In the genomic region with DNA sequence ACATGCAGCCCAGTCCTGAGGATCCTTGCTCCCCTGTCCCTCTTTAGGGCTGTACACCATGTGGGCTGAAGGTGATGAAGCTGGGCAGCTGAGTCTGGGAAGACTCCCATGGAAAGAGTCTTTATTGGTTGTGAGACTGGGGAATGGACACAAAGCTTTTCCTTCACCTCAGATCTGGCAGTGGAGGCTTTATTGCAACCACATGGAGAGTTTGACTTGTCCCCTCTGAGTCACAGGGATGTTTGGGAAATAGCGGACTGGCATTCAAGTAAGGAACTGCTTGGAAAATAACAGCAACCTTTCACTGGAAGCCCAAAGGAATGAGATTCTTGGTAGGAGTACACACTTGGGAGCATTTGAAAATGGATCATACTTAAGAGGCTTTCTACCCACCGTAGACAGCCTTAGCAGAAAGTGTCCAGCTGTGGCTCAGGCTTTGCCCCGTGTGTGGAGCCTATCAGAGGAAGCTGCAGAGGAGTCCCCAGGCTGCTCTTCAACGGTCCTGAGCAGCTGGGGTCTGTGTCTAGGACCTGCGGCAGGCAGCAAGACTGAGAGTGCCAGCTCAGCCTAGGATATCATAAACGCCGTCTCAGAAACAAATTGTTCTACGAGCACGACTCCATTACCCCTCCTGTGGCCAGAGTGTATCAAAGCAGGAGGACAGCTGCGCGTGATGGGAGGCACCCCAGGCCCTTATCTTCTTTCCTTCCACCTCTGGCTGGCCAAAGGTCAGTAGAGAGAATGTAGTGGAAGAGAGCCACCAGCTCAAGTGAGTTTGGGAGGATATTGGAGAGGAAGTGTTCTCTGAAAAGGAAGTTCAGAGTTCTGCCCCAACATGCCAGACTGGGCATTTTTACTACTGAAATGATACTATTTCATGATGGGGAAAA, we compare ENCODE assay signal across 8 mouse cellular contexts. TPM values are rescaled to one million over a fixed set of nuclear protein-coding genes. Genes with fewer than 3 reads are reported as not detected.
DNase-seq lines count a peak whose midpoint lies in the region; ATAC-seq and TF ChIP-seq lines count a peak whose summit lies in the region.

No protein-coding gene starts in this region.

- intact Hi-C loops in gastrocnemius, adult 2 months (cut with DNase I) = no loop called here
- intact Hi-C loops in gastrocnemius, postnatal 14 days (cut with DNase I; ENCODE audit: low total_unique reads) = no loop called here

- H3K27ac ChIP-seq in gastrocnemius, adult 2 months = peak overlapping the region; percentile 71
- no peak overlapping the region for H3K27ac ChIP-seq in CH12.LX (ENCODE audit: insufficient read depth, low read depth)
- no peak overlapping the region for H3K27ac ChIP-seq in heart, postnatal 0 days (ENCODE audit: low read depth)
- no peak overlapping the region for H3K27ac ChIP-seq in forebrain, embryonic 16.5 days (ENCODE audit: low read length)

- dilution Hi-C loops in CH12.LX (cut with MboI; ENCODE audit: extremely low pct_ligation_motif_present, extremely low pct_unique_long_range_greater_than_20kb, low sequenced_read_pairs) = no loop called here

- TF ChIP-seq EP300 in CH12.LX (IDR thresholded peaks at IDR 0.05; ENCODE audit: low read length) = no peak
- no peak for TF ChIP-seq EP300 in heart, postnatal 0 days (IDR thresholded peaks at IDR 0.05; ENCODE audit: low read depth)

- no peak for TF ChIP-seq RAD21 in CH12.LX (IDR thresholded peaks at IDR 0.05; ENCODE audit: low read depth, low read length)

- peak; percentile 6; the same call in 1 of the 2 replicates for TF ChIP-seq CTCF in gastrocnemius, adult 2 months (IDR thresholded peaks at IDR 0.05)
- no peak for TF ChIP-seq CTCF in CH12.LX (conservative IDR thresholded peaks at IDR 0.05 in 1 of 2, IDR thresholded peaks at IDR 0.05 in 1 of 2; ENCODE audit: low read depth in 2 of 2, low read length in 2 of 2)
- TF ChIP-seq CTCF in heart, postnatal 0 days (IDR thresholded peaks at IDR 0.05; ENCODE audit: low read depth) = peak; percentile 18; the same call in 1 of the 2 replicates

- H3K36me3 ChIP-seq in CH12.LX (replicated peaks in 1 of 2; ENCODE audit: control insufficient read depth in 1 of 2, insufficient read depth in 1 of 2, low read length in 1 of 2) = no peaks in the 10 kb centered on the region
- no peaks in the 10 kb centered on the region for H3K36me3 ChIP-seq in heart, postnatal 0 days (replicated peaks; ENCODE audit: control insufficient read depth, insufficient read depth, low read length)
- H3K36me3 ChIP-seq in forebrain, embryonic 16.5 days (ENCODE audit: control insufficient read depth, insufficient read depth) = no peaks in the 10 kb centered on the region

- TF ChIP-seq POLR2A in CH12.LX (IDR thresholded peaks at IDR 0.05; ENCODE audit: low read depth, low read length) = no peak

- H3K79me2 ChIP-seq in CH12.LX (replicated peaks; ENCODE audit: control insufficient read depth, extremely low read depth, insufficient read depth, poor library complexity, severe bottlenecking) = no peaks in the 10 kb centered on the region

- no peaks in the 10 kb centered on the region for H3K9me3 ChIP-seq in CH12.LX (replicated peaks; ENCODE audit: low read length)
- no peaks in the 10 kb centered on the region for H3K9me3 ChIP-seq in heart, postnatal 0 days (replicated peaks; ENCODE audit: control insufficient read depth, low read length)
- H3K9me3 ChIP-seq in forebrain, embryonic 16.5 days (ENCODE audit: control insufficient read depth, low read length) = no peaks in the 10 kb centered on the region

- 18% methylated on average over 11 of the region's 11 CpGs for WGBS in heart, postnatal 0 days
- whole genome bisulfite sequencing in forebrain, embryonic 16.5 days = 80% methylated on average over 11 of the region's 11 CpGs

- H3K4me1 ChIP-seq in CH12.LX (ENCODE audit: control insufficient read depth in 1 of 2, insufficient read depth in 2 of 2) = peaks cover 8 to 18% of the 10 kb centered on the region in 2 experiments; a peak in 3 of 4 replicates
- H3K4me1 ChIP-seq in heart, postnatal 0 days (ENCODE audit: control insufficient read depth, insufficient read depth) = peaks cover 5% of the 10 kb centered on the region; the same call in 1 of the 2 replicates
- H3K4me1 ChIP-seq in forebrain, embryonic 16.5 days (replicated peaks; ENCODE audit: control insufficient read depth, insufficient read depth, low read length) = no peaks in the 10 kb centered on the region

- ATAC-seq in heart, postnatal 0 days (ENCODE audit: insufficient read depth, low read depth) = peak; percentile 70
- no peak for ATAC-seq in forebrain, embryonic 16.5 days

- in situ Hi-C loops in CH12.LX (cut with MboI; ENCODE audit: low pct_ligation_motif_present, low pct_unique_long_range_greater_than_20kb, low sequenced_read_pairs) = loop anchor here (25.0 kb wide), 1 partner anchor 389 kb away; a partner anchor contains a TSS

- peak overlapping the region; percentile 77 for H3K4me2 ChIP-seq in CH12.LX (ENCODE audit: insufficient read depth, low read depth, poor library complexity, severe bottlenecking)
- peak overlapping the region; percentile 28 for H3K4me2 ChIP-seq in heart, postnatal 0 days (ENCODE audit: low read depth, low read length)
- H3K4me2 ChIP-seq in forebrain, embryonic 16.5 days (ENCODE audit: low read length) = no peak overlapping the region

- no peaks in the 10 kb centered on the region for H3K27me3 ChIP-seq in CH12.LX (replicated peaks)
- no peaks in the 10 kb centered on the region for H3K27me3 ChIP-seq in heart, postnatal 0 days (ENCODE audit: control insufficient read depth, insufficient read depth, low read length)
- no peaks in the 10 kb centered on the region for H3K27me3 ChIP-seq in forebrain, embryonic 16.5 days (replicated peaks; ENCODE audit: control insufficient read depth, insufficient read depth, low read length)

- H3K9ac ChIP-seq in CH12.LX (ENCODE audit: insufficient read depth, low read depth) = no peak overlapping the region
- no peak overlapping the region for H3K9ac ChIP-seq in heart, postnatal 0 days (replicated peaks; ENCODE audit: low read depth, low read length)
- H3K9ac ChIP-seq in forebrain, embryonic 16.5 days (replicated peaks; ENCODE audit: low read depth, low read length) = no peak overlapping the region

- DNase-seq in gastrocnemius, adult 2 months = no peak
- DNase-seq in gastrocnemius, postnatal 14 days = no peak
- DNase-seq in CH12.LX (ENCODE audit: extremely low read depth) = no peak
- peak; percentile 48 for DNase-seq in heart, postnatal 0 days (ENCODE audit: low spot score)
- peak; percentile 26 for DNase-seq in lung, postnatal 14 days
- no peak for DNase-seq in frontal cortex, postnatal 25 days (ENCODE audit: low spot score in 2 of 2)
- no peak for DNase-seq in cerebellum, adult 9-10 months

- H3K4me3 ChIP-seq in gastrocnemius, adult 2 months = no peak overlapping the region
- H3K4me3 ChIP-seq in CH12.LX (replicated peaks in 1 of 3; ENCODE audit: low read depth in 2 of 3, low read length in 2 of 3, poor library complexity in 1 of 3) = no peak overlapping the region
- H3K4me3 ChIP-seq in heart, postnatal 0 days (ENCODE audit: low read depth, low read length) = no peak overlapping the region
- no peak overlapping the region for H3K4me3 ChIP-seq in forebrain, embryonic 16.5 days (replicated peaks; ENCODE audit: low read length)

TF ChIP-seq in CH12.LX, 34 proteins besides CTCF, POLR2A, EP300 and RAD21:
- TF ChIP-seq MAFK (IDR thresholded peaks at IDR 0.05; ENCODE audit: insufficient replicate concordance, low read length) = no peak
- no peak for TF ChIP-seq NRF1 (IDR thresholded peaks at IDR 0.05; ENCODE audit: low read depth, low read length)
- peak; percentile 15; the same call in 1 of the 2 replicates for TF ChIP-seq IRF4 (IDR thresholded peaks at IDR 0.05; ENCODE audit: low read depth, low read length)
- no peak for TF ChIP-seq JUND (conservative IDR thresholded peaks at IDR 0.05; ENCODE audit: low read depth, low read length)
- TF ChIP-seq MAZ (IDR thresholded peaks at IDR 0.05; ENCODE audit: low read depth, low read length) = no peak
- TF ChIP-seq RCOR1 (conservative IDR thresholded peaks at IDR 0.05; ENCODE audit: low read depth, low read length) = no peak
- TF ChIP-seq ZNF384 (IDR thresholded peaks at IDR 0.05; ENCODE audit: low read depth, low read length) = peak; percentile 71
- TF ChIP-seq JUN (IDR thresholded peaks at IDR 0.05; ENCODE audit: insufficient read depth, low read depth, low read length) = no peak

RNA-seq across cellular contexts. Expression of a gene that starts 23.9 kb away (rescaled TPM):
- 1 to 10 TPM; 6.2 to 8.0 TPM for total RNA-seq in gastrocnemius, adult 2 months (2021)
- total RNA-seq in gastrocnemius, postnatal 14 days (2021) = 10 to 100 TPM; 11.7 to 18.5 TPM
- total RNA-seq in CH12.LX (2012; rRNA removed) = 2.6 and 2.8 TPM in 2 replicates
- 6.2 and 7.1 TPM in 2 replicates for total RNA-seq in CH12.LX (2014; rRNA removed)
- 3.6 and 4.3 TPM in 2 replicates for polyA plus RNA-seq in CH12.LX (2012; ENCODE audit: insufficient read length, low read depth)
- 16.5 and 23.2 TPM in 2 replicates for total RNA-seq in heart, postnatal 0 days (2014; rRNA removed; ENCODE audit: low replicate concordance)
- polyA plus RNA-seq in heart, postnatal 0 days (2015; fragmentation: Nextera tagmentation; extraction: Ambion mirVana) = 3.2 and 3.7 TPM in 2 replicates
- polyA plus RNA-seq in forebrain, embryonic 16.5 days (2015; fragmentation: Nextera tagmentation; extraction: Ambion mirVana) = 10.0 and 10.4 TPM in 2 replicates

RNA-seq across cellular contexts. Expression of a gene that starts 29.0 kb away (rescaled TPM):
- total RNA-seq in gastrocnemius, adult 2 months (2021) = not detected
- not detected for total RNA-seq in gastrocnemius, postnatal 14 days (2021)
- total RNA-seq in CH12.LX (2012; rRNA removed) (not detected in 2 replicates), CH12.LX (2014; rRNA removed) (not detected in 2 replicates)
- polyA plus RNA-seq in CH12.LX (2012; ENCODE audit: insufficient read length, low read depth) = not detected in 2 replicates
- total RNA-seq in heart, postnatal 0 days (2014; rRNA removed; ENCODE audit: low replicate concordance) = not detected in 2 replicates
- not detected in 2 replicates for polyA plus RNA-seq in heart, postnatal 0 days (2015; fragmentation: Nextera tagmentation; extraction: Ambion mirVana)
- polyA plus RNA-seq in forebrain, embryonic 16.5 days (2015; fragmentation: Nextera tagmentation; extraction: Ambion mirVana) = not detected in 2 replicates

Comparison
In these comparisons a context has a peak if more than half of its experiments do, and no peak if none do; other contexts are left out.
1. DNase-seq: peak in heart, postnatal 0 days (single experiment) and lung, postnatal 14 days (single experiment); none in gastrocnemius, adult 2 months (single experiment), gastrocnemius, postnatal 14 days (single experiment), CH12.LX (single experiment), frontal cortex, postnatal 25 days (0 of 2) and cerebellum, adult 9-10 months (single experiment).
2. CTCF ChIP-seq: peak in gastrocnemius, adult 2 months (single experiment) and heart, postnatal 0 days (single experiment); none in CH12.LX (0 of 2).